Mouse (Mus musculus) right cerebral cortex, adult 18-20 months (tissue): ENCODE measurements around the gene Dtx2.
"Not testable (repeated sequence)": the region's sequence is repeated elsewhere in the genome, so short reads cannot be mapped to it uniquely, and the experiment has no call there.

ENCODE experiments used
- DNase-seq: peaks from one replicate; pipeline ENCODE4 v3.0.0; 2022; ENCODE audit warnings: mixed read lengths

The Dtx2 gene

GRCm38 (mm10) chr5:136027612-136028311, 33.2 kb downstream of the Dtx2 start:
- no peak for DNase-seq

GRCm38 (mm10) chr5:136034868-136035267, 40.3 kb downstream of the Dtx2 start:
- DNase-seq, result no peak

- DNase-seq, result no peak
Observed at GRCm38 (mm10) chr5:136035285-136035684, 40.7 kb downstream of the Dtx2 start.

- no peak for DNase-seq
Observed at GRCm38 (mm10) chr5:136036667-136037066, 42.1 kb downstream of the Dtx2 start.

- DNase-seq, result no peak
Observed at GRCm38 (mm10) chr5:136038258-136039214, 43.9 kb downstream of the Dtx2 start, which contains the start of gene Upk3b. Upk3b (plus strand) TSS chr5:136038496.

- no peak for DNase-seq
Observed at GRCm38 (mm10) chr5:136040210-136040609, 45.6 kb downstream of the Dtx2 start.

GRCm38 (mm10) chr5:136041260-136041659, 46.7 kb downstream of the Dtx2 start:
- DNase-seq, result no peak

- no peak for DNase-seq
Observed at GRCm38 (mm10) chr5:136041666-136042065, 47.1 kb downstream of the Dtx2 start.

GRCm38 (mm10) chr5:136044865-136045264, 50.3 kb downstream of the Dtx2 start:
- no peak for DNase-seq

GRCm38 (mm10) chr5:136045408-136045807, 50.8 kb downstream of the Dtx2 start:
- DNase-seq, result no peak

- peak; percentile 70 for DNase-seq
Observed at GRCm38 (mm10) chr5:136045987-136046386, 51.4 kb downstream of the Dtx2 start.

- not testable (repeated sequence) for DNase-seq
Observed at GRCm38 (mm10) chr5:136048541-136048940, 53.9 kb downstream of the Dtx2 start.

- DNase-seq, result no peak
Observed at GRCm38 (mm10) chr5:136049926-136050325, 55.3 kb downstream of the Dtx2 start.

- DNase-seq, result peak; percentile 9
Observed at GRCm38 (mm10) chr5:136051231-136052085, 56.9 kb downstream of the Dtx2 start.

GRCm38 (mm10) chr5:136052861-136053655, 58.5 kb downstream of the Dtx2 start:
- DNase-seq, result no peak

GRCm38 (mm10) chr5:136054301-136055077, 59.9 kb downstream of the Dtx2 start, which contains the start of gene Upk3bl:
Upk3bl (plus strand) TSS chr5:136054492.
- no peak for DNase-seq

GRCm38 (mm10) chr5:136056062-136056461, 61.5 kb downstream of the Dtx2 start:
- no peak for DNase-seq

- no peak for DNase-seq
Observed at GRCm38 (mm10) chr5:136057085-136057484, 62.5 kb downstream of the Dtx2 start.

- DNase-seq, result peak; percentile 58
Observed at GRCm38 (mm10) chr5:136061567-136061966, 67.0 kb downstream of the Dtx2 start.

GRCm38 (mm10) chr5:136063920-136064319, 69.3 kb downstream of the Dtx2 start:
- no peak for DNase-seq
